Mouse (Mus musculus) G1E (cell line): ENCODE data around the gene Trip11.

Experiments
- CTCF ChIP-seq: IDR thresholded peaks from 2 replicates; pipeline ENCODE4 v1.5.1; 2012; ENCODE audit warnings: low read depth, low read length, inconsistent platforms, mixed read lengths
- TAL1 ChIP-seq: conservative IDR thresholded peaks from 2 replicates; pipeline ENCODE4 v1.6.1; 2012; ENCODE audit warnings: low read depth, low read length, inconsistent platforms, mixed read lengths

DNA sequence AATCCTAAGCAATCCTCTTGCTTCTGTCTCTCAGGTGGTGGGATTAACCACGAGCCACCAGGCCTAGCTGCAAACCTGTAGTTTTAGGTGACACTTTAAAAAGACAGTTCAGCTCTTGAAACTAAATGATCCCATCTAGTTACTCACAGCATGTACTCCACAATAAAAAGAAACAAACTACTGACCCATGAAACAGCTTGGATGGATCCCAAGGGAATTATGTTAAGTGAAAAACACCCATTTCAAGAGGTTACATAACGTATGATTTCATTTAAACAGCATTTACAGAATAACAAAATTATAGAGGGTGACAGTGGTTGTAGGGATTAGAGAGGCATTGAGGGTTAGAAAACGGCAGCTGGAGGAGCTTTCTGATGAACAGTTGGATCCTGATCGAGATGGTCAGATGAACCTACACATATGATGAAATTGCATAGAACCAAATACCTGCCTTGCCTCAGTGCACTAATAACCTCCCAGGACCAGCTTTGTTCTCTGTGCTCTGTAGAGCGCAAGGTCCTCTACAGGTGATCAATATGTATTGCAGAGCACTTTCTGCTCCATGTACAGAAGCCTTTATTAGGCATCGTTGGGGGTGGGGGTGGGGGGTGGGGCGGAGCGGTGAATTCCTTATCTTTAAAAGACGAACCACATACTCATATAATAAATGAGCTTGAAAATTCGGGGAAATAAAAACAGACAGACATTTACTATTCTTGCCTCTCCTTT, 76.4 kb downstream of the Trip11 start:
- TF ChIP-seq CTCF (no peak), TAL1 (no peak)
